Mouse (Mus musculus) urinary bladder, postnatal 25 days (tissue): ENCODE data around the gene Hexim2.

Experiments
- DNase-seq: peaks from one replicate; pipeline ENCODE4 v3.0.0; 2022; ENCODE audit warnings: low spot score

The Hexim2 gene

GRCm38 (mm10) chr11:103141101-103141943 lies 9.1 kb downstream of the Hexim2 start:
- peak; percentile 41 for DNase-seq

- no peak for DNase-seq
Observed at GRCm38 (mm10) chr11:103141944-103142255, 9.7 kb downstream of the Hexim2 start.

- no peak for DNase-seq
Observed at GRCm38 (mm10) chr11:103142441-103143182, 10.4 kb downstream of the Hexim2 start.

GRCm38 (mm10) chr11:103144309-103145285 lies 12.4 kb downstream of the Hexim2 start:
- DNase-seq: no peak

GRCm38 (mm10) chr11:103146386-103146785 lies 14.2 kb downstream of the Hexim2 start:
- DNase-seq: no peak

GRCm38 (mm10) chr11:103147766-103148165 lies 15.5 kb downstream of the Hexim2 start:
- DNase-seq: no peak

- no peak for DNase-seq
Observed at GRCm38 (mm10) chr11:103149771-103150170, 17.5 kb downstream of the Hexim2 start.

GRCm38 (mm10) chr11:103158621-103159478 lies 26.6 kb downstream of the Hexim2 start:
- DNase-seq: peak; percentile 99

- no peak for DNase-seq
Observed at GRCm38 (mm10) chr11:103160738-103161137, 28.5 kb downstream of the Hexim2 start.

GRCm38 (mm10) chr11:103161449-103161848 lies 29.2 kb downstream of the Hexim2 start:
- DNase-seq: no peak

GRCm38 (mm10) chr11:103162132-103162531 lies 29.9 kb downstream of the Hexim2 start:
- no peak for DNase-seq

GRCm38 (mm10) chr11:103164391-103164790 lies 32.2 kb downstream of the Hexim2 start:
- DNase-seq: no peak

GRCm38 (mm10) chr11:103168690-103169390 lies 36.6 kb downstream of the Hexim2 start:
- peak; percentile 51 for DNase-seq

- no peak for DNase-seq
Observed at GRCm38 (mm10) chr11:103169664-103170063, 37.4 kb downstream of the Hexim2 start.

GRCm38 (mm10) chr11:103170111-103170493 lies 37.9 kb downstream of the Hexim2 start:
- no peak for DNase-seq

GRCm38 (mm10) chr11:103170494-103171285 lies 38.5 kb downstream of the Hexim2 start, which contains the start of gene Fmnl1:
TSS of gene Fmnl1 (plus strand) at chr11:103171107.
- no peak for DNase-seq

- DNase-seq: no peak
Observed at GRCm38 (mm10) chr11:103171286-103171620, 39.0 kb downstream of the Hexim2 start.

GRCm38 (mm10) chr11:103171703-103172391 lies 39.6 kb downstream of the Hexim2 start:
- no peak for DNase-seq

GRCm38 (mm10) chr11:103172392-103173040 lies 40.3 kb downstream of the Hexim2 start:
- DNase-seq: no peak
